Mouse (Mus musculus): ENCODE measurements around the gene Fbxl12.

GRCm38 (mm10) chr9:20666510-20667034 is 22.0 kb upstream of the Fbxl12 start:
- TF ChIP-seq CTCF (IDR thresholded peaks at IDR 0.05; ENCODE audit: extremely low read depth, insufficient read depth, low read length) (no peak), POLR2A (IDR thresholded peaks at IDR 0.05; ENCODE audit: extremely low read depth, insufficient read depth, low read length) (no peak)

All from cortical plate, adult 2 months (tissue).